Mouse (Mus musculus) naive thymus-derived CD4-positive, alpha-beta T cell, adult 2 months (primary cell): ENCODE data around the gene Orm3.

Experiments used
- DNase-seq: peaks from one replicate; pipeline ENCODE4 v3.0.0-alpha.2; 2011; ENCODE audit warnings: low read depth

Gene Orm3

GRCm38 (mm10) chr4:63370897-63371296 is 14.9 kb downstream of the Orm3 start:
- no peak for DNase-seq

GRCm38 (mm10) chr4:63371890-63372289 is 15.9 kb downstream of the Orm3 start:
- peak; percentile 84 for DNase-seq

GRCm38 (mm10) chr4:63373404-63373803 is 17.4 kb downstream of the Orm3 start:
- no peak for DNase-seq

- DNase-seq: no peak
These were observed 18.4 kb downstream of the Orm3 start for GRCm38 (mm10) chr4:63374331-63374730.

- DNase-seq: no peak
These were observed 19.4 kb downstream of the Orm3 start for GRCm38 (mm10) chr4:63375367-63375766.

- no peak for DNase-seq
These were observed 21.5 kb downstream of the Orm3 start for GRCm38 (mm10) chr4:63377483-63377882.

- DNase-seq: no peak
These were observed 26.9 kb downstream of the Orm3 start for GRCm38 (mm10) chr4:63382676-63383369.

- DNase-seq: no peak
These were observed 27.5 kb downstream of the Orm3 start for GRCm38 (mm10) chr4:63383474-63383873.

- DNase-seq: peak; percentile 44
These were observed 28.3 kb downstream of the Orm3 start for GRCm38 (mm10) chr4:63384262-63384661.

GRCm38 (mm10) chr4:63385253-63385652 is 29.3 kb downstream of the Orm3 start:
- DNase-seq: no peak

- peak; percentile 97 for DNase-seq
These were observed 29.8 kb downstream of the Orm3 start for GRCm38 (mm10) chr4:63385784-63386183.

- peak; percentile 48 for DNase-seq
These were observed 32.1 kb downstream of the Orm3 start for GRCm38 (mm10) chr4:63388029-63388428.

- peak; percentile 78 for DNase-seq
These were observed 33.3 kb downstream of the Orm3 start for GRCm38 (mm10) chr4:63389121-63389886.

- no peak for DNase-seq
These were observed 34.0 kb downstream of the Orm3 start for GRCm38 (mm10) chr4:63389887-63390528.

- peak; percentile 64 for DNase-seq
These were observed 35.4 kb downstream of the Orm3 start for GRCm38 (mm10) chr4:63391322-63391721.

- no peak for DNase-seq
These were observed 42.1 kb downstream of the Orm3 start for GRCm38 (mm10) chr4:63397981-63398537.

GRCm38 (mm10) chr4:63398854-63399609 is 43.1 kb downstream of the Orm3 start:
- peak; percentile 75 for DNase-seq

- peak; percentile 39 for DNase-seq
These were observed 43.8 kb downstream of the Orm3 start for GRCm38 (mm10) chr4:63399691-63400270.

GRCm38 (mm10) chr4:63400541-63401306 is 44.8 kb downstream of the Orm3 start:
- DNase-seq: peak; percentile 72

GRCm38 (mm10) chr4:63401620-63402019 is 45.7 kb downstream of the Orm3 start:
- no peak for DNase-seq

- peak; percentile 63 for DNase-seq
These were observed 46.1 kb downstream of the Orm3 start for GRCm38 (mm10) chr4:63402056-63402455.
